Mouse (Mus musculus): ENCODE data around the gene Tcp10c. TPM values are rescaled to one million over a fixed set of nuclear protein-coding genes. Genes with fewer than 3 reads are reported as not detected.
"Not testable (repeated sequence)": the region's sequence is repeated elsewhere in the genome, so short reads cannot be mapped to it uniquely, and the experiment has no call there.

Tcp10c gene
- polyA plus RNA-seq, 1 experiment from 2014 or later = not detected

DNA sequence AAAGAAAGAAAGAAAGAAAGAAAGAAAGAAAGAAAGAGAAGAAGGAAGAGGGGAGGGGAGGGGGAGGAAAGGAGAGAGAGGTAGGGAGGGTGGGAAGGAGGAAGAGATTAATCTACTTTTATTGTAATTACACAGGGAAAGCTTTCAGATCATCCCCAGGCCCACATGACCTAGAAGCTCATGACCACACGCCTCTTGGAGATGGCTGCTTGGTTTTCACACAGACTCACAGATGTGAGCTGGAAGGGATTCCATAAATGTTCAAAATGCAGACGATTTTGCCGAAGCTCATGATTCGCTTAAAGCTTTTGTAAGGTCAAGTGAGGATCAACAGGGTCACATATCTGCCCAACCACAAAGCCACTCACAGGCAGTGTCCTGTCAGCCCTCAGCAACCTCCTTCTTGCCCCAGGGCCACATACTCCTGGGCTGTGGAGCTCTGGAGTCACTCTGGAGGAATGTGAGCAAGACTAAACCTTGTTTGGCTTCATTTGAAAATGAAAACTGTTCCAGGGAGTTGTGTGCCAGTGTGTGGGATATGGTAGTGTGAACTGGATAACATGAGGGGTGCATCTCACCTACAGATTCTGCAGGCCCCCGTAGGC is 49.3 kb downstream of the Tcp10c start:
- not testable (repeated sequence) for H3K27ac ChIP-seq (replicated peaks; ENCODE audit: low read depth, low read length); H3K9me3 ChIP-seq (ENCODE audit: control insufficient read depth, low read length); H3K9ac ChIP-seq (ENCODE audit: low read length); H3K4me2 ChIP-seq (ENCODE audit: low read depth, severe bottlenecking); H3K27me3 ChIP-seq (ENCODE audit: control insufficient read depth, insufficient read depth, low read length); H3K4me1 ChIP-seq (ENCODE audit: control insufficient read depth, insufficient read depth, low read length); H3K36me3 ChIP-seq (ENCODE audit: control insufficient read depth, insufficient read depth, low read length); ATAC-seq (ENCODE audit: insufficient number of reproducible peaks, low FRiP score, low TSS enrichment, low read depth); DNase-seq (ENCODE audit: low spot score); H3K4me3 ChIP-seq (ENCODE audit: low read depth, low read length)
- 85% methylated on average over 5 of the region's 5 CpGs for WGBS

DNA sequence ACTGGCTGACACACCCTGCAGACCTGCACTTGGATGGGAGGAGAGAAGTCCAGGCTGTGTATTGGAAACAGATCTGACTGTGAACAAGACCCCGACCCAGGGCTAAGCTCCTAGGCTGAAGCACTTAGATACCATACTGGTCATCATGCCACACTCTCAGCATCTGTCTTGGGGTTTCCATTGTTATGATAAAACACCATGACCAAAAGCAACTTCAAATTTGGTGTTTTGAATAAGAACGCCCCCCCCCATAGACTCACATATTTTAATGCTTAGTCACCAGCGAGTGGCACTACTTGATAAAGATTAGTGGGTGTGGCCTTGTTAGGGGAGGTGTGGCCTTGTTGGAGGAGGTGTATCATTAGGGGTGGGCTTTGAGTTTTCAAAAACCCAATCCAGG is 51.7 kb downstream of the Tcp10c start:
- 78% methylated on average over 3 of the region's 3 CpGs for WGBS
- not testable (repeated sequence) for H3K9me3 ChIP-seq (ENCODE audit: control insufficient read depth, low read length); H3K9ac ChIP-seq (ENCODE audit: low read length); DNase-seq (ENCODE audit: low spot score); H3K27me3 ChIP-seq (ENCODE audit: control insufficient read depth, insufficient read depth, low read length); H3K4me2 ChIP-seq (ENCODE audit: low read depth, severe bottlenecking); ATAC-seq (ENCODE audit: insufficient number of reproducible peaks, low FRiP score, low TSS enrichment, low read depth); H3K27ac ChIP-seq (replicated peaks; ENCODE audit: low read depth, low read length); H3K36me3 ChIP-seq (ENCODE audit: control insufficient read depth, insufficient read depth, low read length); H3K4me1 ChIP-seq (ENCODE audit: control insufficient read depth, insufficient read depth, low read length); H3K4me3 ChIP-seq (ENCODE audit: low read depth, low read length)

DNA sequence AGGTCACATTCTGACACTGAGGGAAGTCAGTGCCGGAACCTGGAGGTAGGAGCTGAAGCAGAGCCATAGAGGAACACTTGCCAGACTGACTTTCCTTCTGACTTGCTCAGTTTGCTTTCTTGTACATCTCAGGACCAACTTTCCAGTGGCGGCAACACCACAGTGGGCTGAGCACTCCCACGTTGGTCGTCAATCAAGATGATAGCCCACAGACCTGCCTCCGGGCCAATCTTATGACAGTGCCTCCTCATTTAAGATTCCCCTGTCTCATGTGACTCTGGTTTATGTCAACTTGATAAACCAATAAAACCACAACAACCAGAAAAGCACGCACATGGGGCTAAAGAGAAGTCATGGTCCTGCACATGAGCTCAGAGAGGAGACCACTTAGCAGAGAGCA is 52.3 kb downstream of the Tcp10c start:
- WGBS = 91% methylated on average over 5 of the region's 6 CpGs
- H3K36me3 ChIP-seq (ENCODE audit: control insufficient read depth, insufficient read depth, low read length); DNase-seq (ENCODE audit: low spot score); H3K9ac ChIP-seq (ENCODE audit: low read length); H3K27me3 ChIP-seq (ENCODE audit: control insufficient read depth, insufficient read depth, low read length); H3K4me2 ChIP-seq (ENCODE audit: low read depth, severe bottlenecking); H3K27ac ChIP-seq (replicated peaks; ENCODE audit: low read depth, low read length); H3K4me1 ChIP-seq (ENCODE audit: control insufficient read depth, insufficient read depth, low read length); H3K4me3 ChIP-seq (ENCODE audit: low read depth, low read length); H3K9me3 ChIP-seq (ENCODE audit: control insufficient read depth, low read length): not testable (repeated sequence)
- peak; percentile 58; the same call in 1 of the 2 replicates for ATAC-seq (ENCODE audit: insufficient number of reproducible peaks, low FRiP score, low TSS enrichment, low read depth)

DNA sequence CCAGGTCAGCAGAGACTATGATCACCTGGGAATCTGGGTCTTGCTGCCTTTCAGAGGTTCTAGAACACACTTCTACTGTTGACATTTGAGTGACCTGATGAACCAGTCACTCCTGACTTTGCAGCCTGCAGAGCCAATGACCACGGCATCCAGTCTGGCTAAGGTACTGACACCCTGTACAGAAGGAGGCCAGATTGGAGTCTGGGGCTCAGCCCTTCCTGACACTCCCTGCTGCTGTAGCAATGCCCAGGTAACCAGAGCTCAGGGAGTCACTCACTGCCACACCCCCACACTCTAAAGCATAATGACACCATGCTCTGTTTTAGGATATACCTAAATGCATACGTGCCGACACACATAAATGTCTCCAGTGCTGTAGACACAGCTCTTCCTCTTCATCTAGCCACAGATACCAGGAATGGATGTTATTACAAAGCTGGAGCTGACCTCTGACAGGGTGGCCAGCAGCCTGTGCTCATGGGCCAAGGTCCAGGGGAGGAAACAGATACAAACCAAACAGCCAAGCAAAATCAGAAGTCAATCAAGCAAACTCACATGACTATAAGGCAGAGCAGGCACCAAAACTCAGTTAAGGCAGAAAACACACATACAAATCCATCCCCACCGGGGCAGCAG is 53.4 kb downstream of the Tcp10c start:
- not testable (repeated sequence) for H3K27ac ChIP-seq (replicated peaks; ENCODE audit: low read depth, low read length); DNase-seq (ENCODE audit: low spot score); H3K4me2 ChIP-seq (ENCODE audit: low read depth, severe bottlenecking); H3K27me3 ChIP-seq (ENCODE audit: control insufficient read depth, insufficient read depth, low read length); H3K9ac ChIP-seq (ENCODE audit: low read length); H3K4me3 ChIP-seq (ENCODE audit: low read depth, low read length); H3K9me3 ChIP-seq (ENCODE audit: control insufficient read depth, low read length); H3K36me3 ChIP-seq (ENCODE audit: control insufficient read depth, insufficient read depth, low read length); H3K4me1 ChIP-seq (ENCODE audit: control insufficient read depth, insufficient read depth, low read length); ATAC-seq (ENCODE audit: insufficient number of reproducible peaks, low FRiP score, low TSS enrichment, low read depth)
- WGBS = 95% methylated on average over 3 of the region's 4 CpGs

DNA sequence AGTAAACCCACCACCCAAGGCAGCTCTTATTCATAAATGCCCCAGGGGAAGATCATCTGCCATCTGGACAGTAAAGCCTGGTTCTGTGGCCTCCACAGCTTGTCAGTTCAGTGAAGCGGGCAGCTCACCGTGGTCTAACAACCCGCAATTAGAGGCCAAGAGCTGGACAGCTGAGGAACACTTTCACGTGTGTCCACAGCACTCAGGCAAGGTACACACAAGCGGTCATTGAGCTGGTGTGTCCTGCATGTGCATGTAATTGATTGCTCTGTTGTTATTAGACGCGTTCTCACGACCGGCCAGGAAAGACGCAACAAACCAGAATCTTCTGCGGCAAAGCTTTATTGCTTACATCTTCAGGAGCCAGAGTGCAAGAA is 53.9 kb downstream of the Tcp10c start:
- H3K36me3 ChIP-seq (ENCODE audit: control insufficient read depth, insufficient read depth, low read length); H3K4me2 ChIP-seq (ENCODE audit: low read depth, severe bottlenecking); H3K4me1 ChIP-seq (ENCODE audit: control insufficient read depth, insufficient read depth, low read length); H3K27ac ChIP-seq (replicated peaks; ENCODE audit: low read depth, low read length); H3K4me3 ChIP-seq (ENCODE audit: low read depth, low read length); H3K9me3 ChIP-seq (ENCODE audit: control insufficient read depth, low read length); ATAC-seq (ENCODE audit: insufficient number of reproducible peaks, low FRiP score, low TSS enrichment, low read depth); H3K9ac ChIP-seq (ENCODE audit: low read length); H3K27me3 ChIP-seq (ENCODE audit: control insufficient read depth, insufficient read depth, low read length); DNase-seq (ENCODE audit: low spot score): not testable (repeated sequence)
- WGBS = 94% methylated on average over 9 of the region's 11 CpGs

DNA sequence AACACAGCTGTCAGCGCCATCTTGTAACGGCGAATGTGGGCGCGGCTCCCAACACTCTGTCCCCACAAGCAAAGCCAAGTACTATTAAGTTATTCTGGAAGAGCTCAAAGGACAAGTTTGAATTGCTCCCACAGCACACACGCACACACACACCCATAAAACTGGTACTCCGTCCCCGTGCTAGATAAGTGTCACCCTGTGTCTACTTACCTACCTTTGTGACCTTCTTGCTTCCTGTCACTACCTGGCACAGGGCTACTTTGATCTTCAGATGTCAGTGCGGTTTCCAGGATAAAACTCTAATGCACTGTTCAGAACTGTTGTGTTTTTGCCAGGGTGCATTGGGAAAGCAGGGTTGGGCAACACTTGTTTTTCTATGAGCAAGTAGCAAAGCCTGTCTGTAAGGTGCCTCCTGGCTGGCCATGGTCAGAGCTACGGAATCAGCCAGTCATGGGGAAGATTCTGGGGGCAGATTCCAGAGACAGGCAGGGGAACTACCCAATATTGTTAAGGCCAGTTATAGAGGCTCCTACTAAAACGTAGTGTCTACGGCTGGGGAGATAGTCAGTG is 66.7 kb downstream of the Tcp10c start:
- not testable (repeated sequence) for H3K9ac ChIP-seq (ENCODE audit: low read length); H3K4me2 ChIP-seq (ENCODE audit: low read depth, severe bottlenecking); DNase-seq (ENCODE audit: low spot score); H3K36me3 ChIP-seq (ENCODE audit: control insufficient read depth, insufficient read depth, low read length); H3K27me3 ChIP-seq (ENCODE audit: control insufficient read depth, insufficient read depth, low read length); H3K4me1 ChIP-seq (ENCODE audit: control insufficient read depth, insufficient read depth, low read length); H3K27ac ChIP-seq (replicated peaks; ENCODE audit: low read depth, low read length); H3K9me3 ChIP-seq (ENCODE audit: control insufficient read depth, low read length); H3K4me3 ChIP-seq (ENCODE audit: low read depth, low read length)
- 0 out of 2 replicates have a peak, but pooled peaks have one; percentile 41 for ATAC-seq (ENCODE audit: insufficient number of reproducible peaks, low FRiP score, low TSS enrichment, low read depth)
- 94% methylated on average over 9 of the region's 12 CpGs for WGBS

DNA sequence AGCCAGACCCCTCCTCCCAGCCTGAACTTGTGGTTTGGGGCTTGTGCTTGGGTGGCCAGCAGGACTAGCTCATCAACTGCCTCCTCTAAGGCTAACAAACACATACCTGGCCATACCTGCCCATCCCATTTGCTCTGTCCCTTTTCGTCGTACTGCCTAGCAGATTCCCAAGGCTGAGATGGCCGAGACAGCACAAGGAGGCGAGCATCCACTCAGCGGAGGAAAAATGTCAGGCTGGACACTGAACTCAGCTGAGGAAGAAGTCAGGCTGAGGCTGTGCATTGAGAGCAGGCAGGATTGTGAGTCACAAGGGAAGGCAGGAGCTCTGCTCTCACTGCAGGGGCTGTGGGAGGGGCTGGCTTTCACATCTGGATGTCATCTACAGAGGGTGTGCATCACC is 68.3 kb downstream of the Tcp10c start:
- H3K9me3 ChIP-seq (ENCODE audit: control insufficient read depth, low read length); H3K9ac ChIP-seq (ENCODE audit: low read length); H3K27ac ChIP-seq (replicated peaks; ENCODE audit: low read depth, low read length); H3K27me3 ChIP-seq (ENCODE audit: control insufficient read depth, insufficient read depth, low read length); H3K4me1 ChIP-seq (ENCODE audit: control insufficient read depth, insufficient read depth, low read length); H3K4me3 ChIP-seq (ENCODE audit: low read depth, low read length); DNase-seq (ENCODE audit: low spot score); H3K36me3 ChIP-seq (ENCODE audit: control insufficient read depth, insufficient read depth, low read length); ATAC-seq (ENCODE audit: insufficient number of reproducible peaks, low FRiP score, low TSS enrichment, low read depth); H3K4me2 ChIP-seq (ENCODE audit: low read depth, severe bottlenecking): not testable (repeated sequence)
- 90% methylated on average over 5 of the region's 5 CpGs for WGBS

GRCm38 (mm10) chr17:13423373-13424024 is 69.1 kb downstream of the Tcp10c start:
- 74% methylated on average over 8 of the region's 8 CpGs for WGBS
- not testable (repeated sequence) for H3K4me1 ChIP-seq (ENCODE audit: control insufficient read depth, insufficient read depth, low read length); H3K9me3 ChIP-seq (ENCODE audit: control insufficient read depth, low read length); H3K4me2 ChIP-seq (ENCODE audit: low read depth, severe bottlenecking); H3K4me3 ChIP-seq (ENCODE audit: low read depth, low read length); H3K27ac ChIP-seq (replicated peaks; ENCODE audit: low read depth, low read length); H3K9ac ChIP-seq (ENCODE audit: low read length); H3K27me3 ChIP-seq (ENCODE audit: control insufficient read depth, insufficient read depth, low read length); H3K36me3 ChIP-seq (ENCODE audit: control insufficient read depth, insufficient read depth, low read length)
- ATAC-seq (ENCODE audit: insufficient number of reproducible peaks, low FRiP score, low TSS enrichment, low read depth) = peak; percentile 28; the same call in 1 of the 2 replicates
- peak; percentile 20 for DNase-seq (ENCODE audit: low spot score)
